7 mouse cellular contexts compared by ENCODE assay signal in genomic region chr11:69982877-69983276, GRCm38 (mm10). TPM values are rescaled to one million over a fixed set of nuclear protein-coding genes. Genes with fewer than 3 reads are reported as not detected.
A peak's percentile ranks its signal among the peaks of the same experiment; 100 is the strongest.
DNase-seq lines count a peak whose midpoint lies in the region; ATAC-seq and TF ChIP-seq lines count a peak whose summit lies in the region.

No protein-coding gene starts in this region.

- H3K9me3 ChIP-seq in CH12.LX (replicated peaks; ENCODE audit: low read length) = peaks cover 2% of the 10 kb centered on the region
- no peaks in the 10 kb centered on the region for H3K9me3 ChIP-seq in heart, embryonic 13.5 days
- H3K9me3 ChIP-seq in liver, embryonic 13.5 days (replicated peaks) = no peaks in the 10 kb centered on the region

- TF ChIP-seq EP300 in CH12.LX (IDR thresholded peaks at IDR 0.05; ENCODE audit: low read length) = no peak

- H3K4me1 ChIP-seq in CH12.LX (ENCODE audit: control insufficient read depth in 1 of 2, insufficient read depth in 2 of 2) = peaks cover 5 to 33% of the 10 kb centered on the region in 2 experiments
- peaks cover 13% of the 10 kb centered on the region for H3K4me1 ChIP-seq in bone marrow macrophage, adult 2 months (ENCODE audit: control insufficient read depth, insufficient read depth, low read length)
- peaks cover 35% of the 10 kb centered on the region for H3K4me1 ChIP-seq in heart, embryonic 13.5 days
- H3K4me1 ChIP-seq in liver, embryonic 13.5 days (replicated peaks) = peaks cover 34% of the 10 kb centered on the region

- DNase-seq in CH12.LX (ENCODE audit: extremely low read depth) = no peak
- no peak for DNase-seq in liver, embryonic 13.5 days
- no peak for DNase-seq in kidney, adult 18-20 months
- no peak for DNase-seq in kidney, postnatal 14 days
- DNase-seq in lung, postnatal 4 days = no peak

- dilution Hi-C loops in CH12.LX (cut with MboI; ENCODE audit: extremely low pct_ligation_motif_present, extremely low pct_unique_long_range_greater_than_20kb, low sequenced_read_pairs) = no loop called here

- no peak for TF ChIP-seq RAD21 in CH12.LX (IDR thresholded peaks at IDR 0.05; ENCODE audit: low read depth, low read length)

- no peak overlapping the region for H3K27ac ChIP-seq in CH12.LX (ENCODE audit: insufficient read depth, low read depth)
- H3K27ac ChIP-seq in bone marrow macrophage, adult 2 months (ENCODE audit: insufficient read depth, low read depth, low read length) = no peak overlapping the region
- H3K27ac ChIP-seq in heart, embryonic 13.5 days (replicated peaks) = peak overlapping the region; percentile 99
- peak overlapping the region; percentile 98 for H3K27ac ChIP-seq in liver, embryonic 13.5 days

- peaks cover 45% of the 10 kb centered on the region for H3K79me2 ChIP-seq in CH12.LX (replicated peaks; ENCODE audit: control insufficient read depth, extremely low read depth, insufficient read depth, poor library complexity, severe bottlenecking)

- TF ChIP-seq CTCF in CH12.LX (conservative IDR thresholded peaks at IDR 0.05 in 1 of 2, IDR thresholded peaks at IDR 0.05 in 1 of 2; ENCODE audit: low read depth in 2 of 2, low read length in 2 of 2) = no peak
- TF ChIP-seq CTCF in bone marrow macrophage, adult 2 months (IDR thresholded peaks at IDR 0.05; ENCODE audit: low read depth, low read length) = no peak

- H3K27me3 ChIP-seq in CH12.LX (replicated peaks) = no peaks in the 10 kb centered on the region
- no peaks in the 10 kb centered on the region for H3K27me3 ChIP-seq in heart, embryonic 13.5 days (replicated peaks)
- no peaks in the 10 kb centered on the region for H3K27me3 ChIP-seq in liver, embryonic 13.5 days

- no peak for ATAC-seq in heart, embryonic 13.5 days (ENCODE audit: extremely low read depth, insufficient number of reproducible peaks, low FRiP score, low TSS enrichment)
- ATAC-seq in liver, embryonic 13.5 days (ENCODE audit: low read depth) = no peak

- no peak overlapping the region for H3K4me3 ChIP-seq in CH12.LX (replicated peaks in 1 of 3; ENCODE audit: low read depth in 2 of 3, low read length in 2 of 3, poor library complexity in 1 of 3)
- peak overlapping the region; percentile 99; the same call in 1 of the 2 replicates for H3K4me3 ChIP-seq in bone marrow macrophage, adult 2 months (ENCODE audit: insufficient read depth, low read length)
- peak overlapping the region; percentile 100 for H3K4me3 ChIP-seq in heart, embryonic 13.5 days
- H3K4me3 ChIP-seq in liver, embryonic 13.5 days (replicated peaks) = peak overlapping the region; percentile 99

- WGBS in heart, embryonic 13.5 days = 17% methylated on average over 5 of the region's 5 CpGs
- 29% methylated on average over 5 of the region's 5 CpGs for WGBS in liver, embryonic 13.5 days (ENCODE audit: insufficient replicate concordance)

- TF ChIP-seq POLR2A in CH12.LX (IDR thresholded peaks at IDR 0.05; ENCODE audit: low read depth, low read length) = no peak
- no peak for TF ChIP-seq POLR2A in bone marrow macrophage, adult 2 months (IDR thresholded peaks at IDR 0.05; ENCODE audit: borderline replicate concordance, low read depth, low read length)

- peaks cover 34 to 59% of the 10 kb centered on the region in 2 experiments for H3K36me3 ChIP-seq in CH12.LX (replicated peaks in 1 of 2; ENCODE audit: control insufficient read depth in 1 of 2, insufficient read depth in 1 of 2, low read length in 1 of 2)
- H3K36me3 ChIP-seq in heart, embryonic 13.5 days = peaks cover 54% of the 10 kb centered on the region
- peaks cover 59% of the 10 kb centered on the region for H3K36me3 ChIP-seq in liver, embryonic 13.5 days

- in situ Hi-C loops in CH12.LX (cut with MboI; ENCODE audit: low pct_ligation_motif_present, low pct_unique_long_range_greater_than_20kb, low sequenced_read_pairs) = no loop called here

- peak overlapping the region; percentile 89; the same call in 1 of the 2 replicates for H3K9ac ChIP-seq in CH12.LX (ENCODE audit: insufficient read depth, low read depth)
- H3K9ac ChIP-seq in heart, embryonic 13.5 days = peak overlapping the region; percentile 100
- peak overlapping the region; percentile 99 for H3K9ac ChIP-seq in liver, embryonic 13.5 days

- peak overlapping the region; percentile 91 for H3K4me2 ChIP-seq in CH12.LX (ENCODE audit: insufficient read depth, low read depth, poor library complexity, severe bottlenecking)
- peak overlapping the region; percentile 87 for H3K4me2 ChIP-seq in heart, embryonic 13.5 days
- peak overlapping the region; percentile 95 for H3K4me2 ChIP-seq in liver, embryonic 13.5 days

TF ChIP-seq in CH12.LX, 34 proteins besides CTCF, POLR2A, EP300 and RAD21:
- TF ChIP-seq MAZ (IDR thresholded peaks at IDR 0.05; ENCODE audit: low read depth, low read length) = no peak
- TF ChIP-seq MYC (IDR thresholded peaks at IDR 0.05; ENCODE audit: low read depth, low read length) = no peak

RNA-seq across cellular contexts. Expression of gene Elp5, which starts 0.6 kb away (rescaled TPM):
- total RNA-seq in CH12.LX (2012; rRNA removed) (95.9 and 115 TPM in 2 replicates), CH12.LX (2014; rRNA removed) (111 and 119 TPM in 2 replicates)
- polyA plus RNA-seq in CH12.LX (2012; ENCODE audit: insufficient read length, low read depth) = 177 and 182 TPM in 2 replicates
- polyA plus RNA-seq in bone marrow macrophage, adult 2 months (2012; ENCODE audit: insufficient read depth, insufficient read length, missing spikeins) = 41.4 and 49.8 TPM in 2 replicates
- 111 and 119 TPM in 2 replicates for polyA plus RNA-seq in heart, embryonic 13.5 days (2015; fragmentation: Nextera tagmentation; extraction: Ambion mirVana)
- polyA plus RNA-seq in liver, embryonic 13.5 days (2015; fragmentation: Nextera tagmentation; extraction: Ambion mirVana) = 84.9 and 86.9 TPM in 2 replicates

RNA-seq across cellular contexts. Expression of gene Ctdnep1, which starts 1.9 kb away (rescaled TPM):
- total RNA-seq in CH12.LX (2012; rRNA removed) (61.8 and 66.7 TPM in 2 replicates), CH12.LX (2014; rRNA removed) (37.7 and 42.9 TPM in 2 replicates)
- polyA plus RNA-seq in CH12.LX (2012; ENCODE audit: insufficient read length, low read depth) = 143 and 171 TPM in 2 replicates
- polyA plus RNA-seq in bone marrow macrophage, adult 2 months (2012; ENCODE audit: insufficient read depth, insufficient read length, missing spikeins) = 176 and 194 TPM in 2 replicates
- 21.0 and 21.1 TPM in 2 replicates for polyA plus RNA-seq in heart, embryonic 13.5 days (2015; fragmentation: Nextera tagmentation; extraction: Ambion mirVana)
- polyA plus RNA-seq in liver, embryonic 13.5 days (2015; fragmentation: Nextera tagmentation; extraction: Ambion mirVana) = 8.7 and 10.1 TPM in 2 replicates

RNA-seq across cellular contexts. Expression of gene Gabarap, which starts 8.1 kb away (rescaled TPM):
- 182 and 189 TPM in 2 replicates for total RNA-seq in CH12.LX (2012; rRNA removed)
- total RNA-seq in CH12.LX (2014; rRNA removed) = 187 and 213 TPM in 2 replicates
- 352 and 386 TPM in 2 replicates for polyA plus RNA-seq in CH12.LX (2012; ENCODE audit: insufficient read length, low read depth)
- polyA plus RNA-seq in bone marrow macrophage, adult 2 months (2012; ENCODE audit: insufficient read depth, insufficient read length, missing spikeins) = 1,001 and 1,002 TPM in 2 replicates
- 456 and 466 TPM in 2 replicates for polyA plus RNA-seq in heart, embryonic 13.5 days (2015; fragmentation: Nextera tagmentation; extraction: Ambion mirVana)
- 259 and 294 TPM in 2 replicates for polyA plus RNA-seq in liver, embryonic 13.5 days (2015; fragmentation: Nextera tagmentation; extraction: Ambion mirVana)

RNA-seq across cellular contexts. Expression of gene Phf23, which starts 12.7 kb away (rescaled TPM):
- 67.2 and 81.8 TPM in 2 replicates for total RNA-seq in CH12.LX (2012; rRNA removed)
- 65.2 and 69.0 TPM in 2 replicates for total RNA-seq in CH12.LX (2014; rRNA removed)
- 93.2 and 99.8 TPM in 2 replicates for polyA plus RNA-seq in CH12.LX (2012; ENCODE audit: insufficient read length, low read depth)
- polyA plus RNA-seq in bone marrow macrophage, adult 2 months (2012; ENCODE audit: insufficient read depth, insufficient read length, missing spikeins) = 77.6 and 78.1 TPM in 2 replicates
- polyA plus RNA-seq in heart, embryonic 13.5 days (2015; fragmentation: Nextera tagmentation; extraction: Ambion mirVana) = 43.8 and 47.9 TPM in 2 replicates
- polyA plus RNA-seq in liver, embryonic 13.5 days (2015; fragmentation: Nextera tagmentation; extraction: Ambion mirVana) = 29.8 and 32.7 TPM in 2 replicates

RNA-seq across cellular contexts. Expression of gene Dvl2, which starts 17.5 kb away (rescaled TPM):
- total RNA-seq in CH12.LX (2012; rRNA removed) (27.3 and 30.6 TPM in 2 replicates), CH12.LX (2014; rRNA removed) (15.1 and 15.7 TPM in 2 replicates)
- 25.3 and 27.1 TPM in 2 replicates for polyA plus RNA-seq in CH12.LX (2012; ENCODE audit: insufficient read length, low read depth)
- 20.4 and 25.8 TPM in 2 replicates for polyA plus RNA-seq in bone marrow macrophage, adult 2 months (2012; ENCODE audit: insufficient read depth, insufficient read length, missing spikeins)
- polyA plus RNA-seq in heart, embryonic 13.5 days (2015; fragmentation: Nextera tagmentation; extraction: Ambion mirVana) = 20.7 and 22.0 TPM in 2 replicates
- polyA plus RNA-seq in liver, embryonic 13.5 days (2015; fragmentation: Nextera tagmentation; extraction: Ambion mirVana) = 6.4 and 7.4 TPM in 2 replicates

Comparison
In these comparisons a context has a peak if more than half of its experiments do, and no peak if none do; other contexts are left out.
1. H3K27ac ChIP-seq: peak in heart, embryonic 13.5 days (single experiment) and liver, embryonic 13.5 days (single experiment); none in CH12.LX (single experiment) and bone marrow macrophage, adult 2 months (single experiment).
2. H3K4me3 ChIP-seq: peak in bone marrow macrophage, adult 2 months (single experiment), heart, embryonic 13.5 days (single experiment) and liver, embryonic 13.5 days (single experiment); none in CH12.LX (0 of 3).
3. Peak in every context shown above with its lines, with median percentiles within 50 percentile points of each other: H3K4me2 ChIP-seq and H3K9ac ChIP-seq.